Mouse (Mus musculus) retina, adult 2 months (tissue): Measurements from ENCODE around the gene Zhx3.

Experiments
- DNase-seq: peaks from one replicate; pipeline ENCODE4 v3.0.0-alpha.2; 2012; ENCODE audit warnings: low read depth, low spot score

Gene Zhx3

GRCm38 (mm10) chr2:160729851-160730796 is 142.7 kb downstream of the Zhx3 start:
- DNase-seq = no peak

DNA sequence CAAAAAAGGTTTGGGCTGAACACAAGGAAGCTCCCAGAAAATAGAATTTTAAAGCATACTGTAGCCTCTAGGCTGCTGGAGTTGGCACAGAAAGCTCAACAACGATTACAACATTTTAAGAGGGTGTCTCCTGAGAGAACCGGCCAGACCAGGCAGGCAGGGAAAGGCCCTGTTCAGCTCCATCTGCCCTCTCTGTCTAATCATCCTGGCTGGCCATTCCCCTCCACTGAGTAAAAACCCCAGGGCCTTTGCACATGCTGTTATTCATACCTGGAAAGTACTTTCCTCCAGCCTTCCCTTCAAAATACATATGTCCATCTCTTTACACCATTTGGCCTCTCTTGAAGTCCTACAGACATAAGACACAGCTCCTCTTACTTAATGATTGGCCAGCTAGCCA is 143.4 kb downstream of the Zhx3 start:
- DNase-seq = no peak

DNA sequence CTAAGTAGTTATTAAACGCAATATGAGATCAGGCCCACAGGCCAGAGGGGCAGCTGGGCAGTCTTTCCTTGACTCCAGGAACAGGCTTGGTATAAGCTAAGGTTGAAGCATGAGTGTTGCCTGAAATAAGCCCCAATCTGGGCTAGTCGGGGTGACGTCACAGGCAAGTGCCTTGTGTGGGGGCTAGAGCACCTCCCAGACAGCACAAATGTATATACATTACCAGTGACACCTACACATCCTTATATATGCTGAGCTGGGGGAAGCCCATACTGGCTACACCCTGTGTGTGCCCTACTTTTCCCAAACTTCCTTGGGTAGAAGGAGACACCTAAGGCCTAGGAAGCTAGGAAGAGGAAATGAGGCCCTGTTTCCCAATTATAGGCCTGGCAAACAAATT is 143.8 kb downstream of the Zhx3 start:
- no peak for DNase-seq

- DNase-seq = no peak
Measured at GRCm38 (mm10) chr2:160725877-160726864, 146.6 kb downstream of the Zhx3 start.

GRCm38 (mm10) chr2:160724536-160724935 is 148.3 kb downstream of the Zhx3 start:
- DNase-seq = no peak

DNA sequence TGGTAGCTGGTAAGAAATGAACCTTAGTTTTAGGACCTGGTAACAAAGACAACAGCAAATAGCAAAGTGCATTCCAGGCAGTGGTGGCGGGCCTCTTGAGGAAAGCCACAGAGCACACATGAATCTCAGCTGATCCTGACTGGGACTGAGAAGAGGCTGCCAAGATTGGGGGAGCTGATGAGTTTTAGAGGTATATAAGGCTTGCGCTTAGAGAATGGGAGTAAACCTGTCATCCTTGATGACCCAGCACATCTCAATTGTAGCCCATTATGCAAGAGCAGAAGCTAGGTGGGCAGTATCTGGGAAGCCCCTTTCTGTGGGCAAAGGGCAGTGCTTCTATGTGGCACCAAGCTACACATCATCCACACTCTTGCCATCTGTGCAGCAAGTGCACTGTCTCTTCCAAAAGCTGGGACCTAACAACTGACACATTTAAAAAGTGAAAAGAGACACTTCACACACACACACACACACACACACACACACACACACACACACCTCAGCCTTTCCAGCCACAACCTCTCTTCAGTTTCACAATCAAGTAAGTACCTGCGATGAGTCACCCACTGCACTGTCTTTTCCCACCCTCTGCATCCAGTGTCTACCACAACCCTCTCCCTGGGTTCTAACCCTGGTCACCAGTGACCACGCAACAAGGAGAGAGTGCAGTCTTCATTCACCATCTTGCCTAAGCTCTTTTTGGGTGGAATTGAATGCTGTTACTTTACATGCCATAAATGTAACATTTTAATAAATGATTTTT is 149.0 kb downstream of the Zhx3 start:
- no peak for DNase-seq

DNA sequence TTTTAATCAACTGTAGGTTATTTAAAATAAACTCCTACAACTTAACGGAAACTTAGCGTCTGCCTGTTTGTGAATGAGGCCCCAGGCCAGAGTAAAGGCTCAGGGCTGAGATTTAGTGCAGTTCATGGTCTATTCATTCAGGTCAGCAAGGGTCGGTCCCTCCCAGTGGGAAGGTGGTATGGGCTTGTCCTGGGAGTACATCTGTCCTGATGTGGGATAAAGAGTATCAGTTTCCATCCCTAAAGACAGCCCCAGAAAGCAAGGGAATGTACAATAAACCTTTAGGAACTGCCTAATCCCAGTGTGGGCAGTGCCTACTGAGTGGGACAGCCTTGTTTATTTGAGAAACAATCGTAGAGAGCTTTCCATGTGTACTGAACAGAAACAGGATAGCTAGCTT is 150.1 kb downstream of the Zhx3 start:
- no peak for DNase-seq

GRCm38 (mm10) chr2:160718811-160719210 is 154.0 kb downstream of the Zhx3 start:
- DNase-seq = no peak

GRCm38 (mm10) chr2:160717269-160717668 is 155.5 kb downstream of the Zhx3 start:
- DNase-seq = no peak

DNA sequence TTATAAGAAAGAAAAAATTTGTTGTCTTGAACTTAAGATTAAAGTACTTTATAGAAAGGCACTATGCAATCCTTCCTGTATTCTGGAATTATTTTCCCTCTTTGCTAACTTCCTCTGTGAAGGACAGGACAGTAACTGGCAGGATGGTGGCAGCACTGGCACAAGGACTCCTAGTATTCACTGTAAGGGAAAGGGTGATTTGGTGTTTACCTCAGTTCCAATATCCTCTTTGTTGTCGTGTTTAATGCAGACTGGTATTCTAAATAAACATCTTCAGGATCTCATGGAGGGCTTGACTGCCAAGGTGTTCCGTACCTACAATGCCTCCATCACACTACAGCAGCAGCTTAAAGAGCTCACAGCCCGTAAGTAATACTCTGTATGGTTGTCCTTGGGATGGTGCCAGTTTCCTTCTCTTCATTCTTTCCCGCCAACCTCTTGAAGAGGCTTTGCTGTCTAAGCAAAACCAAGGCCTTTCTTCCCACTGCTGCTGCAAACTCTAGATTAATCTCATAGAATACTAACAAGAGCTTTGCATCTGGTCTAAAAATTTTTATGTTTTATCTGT is 157.3 kb downstream of the Zhx3 start:
- DNase-seq = no peak

- no peak for DNase-seq
Measured at GRCm38 (mm10) chr2:160707673-160708072, 165.1 kb downstream of the Zhx3 start.

- DNase-seq = no peak
Measured at GRCm38 (mm10) chr2:160702824-160703223, 170.0 kb downstream of the Zhx3 start.

DNA sequence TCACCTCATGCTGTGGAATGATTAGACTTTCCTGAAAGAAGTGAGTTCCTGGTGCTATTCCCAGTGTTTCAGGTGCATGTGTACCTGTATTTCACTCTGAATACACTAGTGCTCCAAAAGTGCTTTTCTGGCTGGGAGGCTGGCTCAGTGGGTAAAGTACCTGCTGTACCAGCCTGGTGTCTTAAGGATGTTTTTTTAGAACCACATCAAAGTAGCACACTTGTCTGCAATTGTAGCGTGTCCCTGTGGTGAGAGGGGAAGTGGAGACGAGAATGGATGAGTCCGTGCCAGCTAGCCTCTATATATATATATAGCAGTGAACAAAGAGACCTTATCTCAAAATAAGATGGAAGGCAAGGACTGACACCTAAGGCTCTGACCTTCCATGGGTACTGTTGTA is 171.2 kb downstream of the Zhx3 start:
- no peak for DNase-seq

GRCm38 (mm10) chr2:160700271-160700670 is 172.5 kb downstream of the Zhx3 start:
- no peak for DNase-seq
